Comparison of ENCODE assay signal across 20 mouse cellular contexts in the genomic region with DNA sequence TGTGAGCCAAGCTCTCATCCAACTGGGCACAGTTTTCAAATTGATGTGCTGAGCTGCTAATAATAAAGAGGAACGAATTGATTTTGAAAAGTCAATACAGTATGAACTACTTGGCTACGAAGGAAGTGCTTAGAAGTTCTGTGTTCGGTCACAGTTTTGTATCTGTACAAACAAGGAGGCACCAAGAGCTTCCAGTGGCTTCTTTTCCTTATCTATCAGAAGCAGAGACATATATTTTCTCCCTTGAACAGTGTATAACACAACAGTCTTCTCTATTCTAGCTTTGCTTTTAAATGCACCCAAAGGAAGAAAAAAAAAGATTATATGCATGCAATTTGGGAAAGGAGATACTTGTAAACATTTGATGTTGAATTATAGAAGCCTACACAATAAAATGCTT. TPM values are rescaled to one million over a fixed set of nuclear protein-coding genes. Genes with fewer than 3 reads are reported as not detected.
A peak's percentile ranks its signal among the peaks of the same experiment; 100 is the strongest.
DNase-seq lines count a peak whose midpoint lies in the region; ATAC-seq and TF ChIP-seq lines count a peak whose summit lies in the region.
"Had no signal": no experiment of that assay in that cellular context is flagged by ENCODE, and none has a peak within 500 bp of the region (broad histone marks: within the 10 kb centered on the region; RNA-seq: fewer than 3 reads in every experiment).

No protein-coding gene starts in this region.

- H3K4me2 ChIP-seq in liver, embryonic 13.5 days = no peak overlapping the region
- H3K4me2 ChIP-seq in liver, postnatal 0 days (ENCODE audit: low read depth, low read length) = no peak overlapping the region
- H3K4me2 ChIP-seq in forebrain, embryonic 16.5 days (ENCODE audit: low read length) = no peak overlapping the region
- H3K4me2 ChIP-seq: heart, embryonic 11.5 days; hindbrain, embryonic 12.5 days; hindbrain, embryonic 15.5 days had no signal

- no peak for TF ChIP-seq POLR2A in MEL (IDR thresholded peaks at IDR 0.05; ENCODE audit: control insufficient read depth in 1 of 2, insufficient read depth in 1 of 2, low read depth in 1 of 2, low read length in 2 of 2, poor library complexity in 1 of 2)

- H3K79me2 ChIP-seq in MEL (ENCODE audit: control insufficient read depth, insufficient read depth, low read length, poor library complexity) = no peaks in the 10 kb centered on the region

- H3K4me3 ChIP-seq in MEL (ENCODE audit: control insufficient read depth in 1 of 2, insufficient read depth in 1 of 2, low read depth in 2 of 2, low read length in 2 of 2) = no peak overlapping the region
- H3K4me3 ChIP-seq in liver, embryonic 13.5 days (replicated peaks) = no peak overlapping the region
- no peak overlapping the region for H3K4me3 ChIP-seq in liver, postnatal 0 days (ENCODE audit: low read depth, low read length)
- H3K4me3 ChIP-seq in forebrain, embryonic 16.5 days (replicated peaks; ENCODE audit: low read length) = no peak overlapping the region
- H3K4me3 ChIP-seq: forebrain, embryonic 10.5 days; heart, adult 2 months; hindbrain, embryonic 12.5 days; hindbrain, embryonic 15.5 days had no signal

- no peak for TF ChIP-seq CTCF in MEL (IDR thresholded peaks at IDR 0.05 in 2 of 3, conservative IDR thresholded peaks at IDR 0.05 in 1 of 3; ENCODE audit: control insufficient read depth in 1 of 3, insufficient read depth in 1 of 3, low read depth in 2 of 3, low read length in 3 of 3, poor library complexity in 1 of 3, severe bottlenecking in 1 of 3)
- TF ChIP-seq CTCF in liver, postnatal 0 days (IDR thresholded peaks at IDR 0.05; ENCODE audit: low read depth) = no peak

- H3K36me3 ChIP-seq in MEL (ENCODE audit: control insufficient read depth in 1 of 2, insufficient read depth in 2 of 2, low read length in 2 of 2) = no peaks in the 10 kb centered on the region
- no peaks in the 10 kb centered on the region for H3K36me3 ChIP-seq in liver, embryonic 13.5 days
- no peaks in the 10 kb centered on the region for H3K36me3 ChIP-seq in liver, postnatal 0 days (replicated peaks; ENCODE audit: insufficient read depth, low read length)
- H3K36me3 ChIP-seq in forebrain, embryonic 16.5 days (ENCODE audit: control insufficient read depth, insufficient read depth) = no peaks in the 10 kb centered on the region
- H3K36me3 ChIP-seq: forebrain, embryonic 10.5 days; hindbrain, embryonic 12.5 days; hindbrain, embryonic 15.5 days had no signal

- no peaks in the 10 kb centered on the region for H3K9me3 ChIP-seq in MEL (replicated peaks; ENCODE audit: insufficient read depth, low read length)
- H3K9me3 ChIP-seq in liver, embryonic 13.5 days (replicated peaks) = no peaks in the 10 kb centered on the region
- no peaks in the 10 kb centered on the region for H3K9me3 ChIP-seq in liver, postnatal 0 days (ENCODE audit: low read length)
- H3K9me3 ChIP-seq in forebrain, embryonic 16.5 days (ENCODE audit: control insufficient read depth, low read length) = no peaks in the 10 kb centered on the region
- H3K9me3 ChIP-seq: forebrain, embryonic 10.5 days; hindbrain, embryonic 12.5 days; hindbrain, embryonic 15.5 days had no signal

- H3K4me1 ChIP-seq in MEL (ENCODE audit: control insufficient read depth in 1 of 2, insufficient read depth in 2 of 2, low read length in 2 of 2) = no peaks in the 10 kb centered on the region
- peaks cover under 1% of the 10 kb centered on the region; the same call in 1 of the 2 replicates for H3K4me1 ChIP-seq in liver, embryonic 13.5 days (replicated peaks)
- H3K4me1 ChIP-seq in liver, postnatal 0 days (ENCODE audit: insufficient read depth) = peaks cover under 1% of the 10 kb centered on the region; the same call in 1 of the 2 replicates
- H3K4me1 ChIP-seq in forebrain, embryonic 16.5 days (replicated peaks; ENCODE audit: control insufficient read depth, insufficient read depth, low read length) = no peaks in the 10 kb centered on the region
- H3K4me1 ChIP-seq: forebrain, embryonic 10.5 days; hindbrain, embryonic 12.5 days; hindbrain, embryonic 15.5 days had no signal

- TF ChIP-seq RAD21 in MEL (IDR thresholded peaks at IDR 0.05; ENCODE audit: low read depth, low read length) = no peak

- peak; percentile 84 for ATAC-seq in liver, embryonic 13.5 days (ENCODE audit: low read depth)
- no peak for ATAC-seq in liver, postnatal 0 days
- no peak for ATAC-seq in forebrain, embryonic 16.5 days
- ATAC-seq: forebrain, embryonic 14.5 days; Patski had no signal

- H3K27ac ChIP-seq in MEL (ENCODE audit: control insufficient read depth, low read depth, low read length) = no peak overlapping the region
- H3K27ac ChIP-seq in liver, embryonic 13.5 days = no peak overlapping the region
- H3K27ac ChIP-seq in liver, postnatal 0 days (ENCODE audit: low read depth) = no peak overlapping the region
- H3K27ac ChIP-seq in forebrain, embryonic 16.5 days (ENCODE audit: low read length) = no peak overlapping the region
- H3K27ac ChIP-seq: forebrain, embryonic 10.5 days; heart, adult 2 months; hindbrain, embryonic 12.5 days; hindbrain, embryonic 15.5 days had no signal

- 30% methylated on average over 3 of the region's 3 CpGs for WGBS in liver, embryonic 13.5 days (ENCODE audit: insufficient replicate concordance)
- WGBS in liver, postnatal 0 days (ENCODE audit: insufficient replicate concordance) = 58% methylated on average over 3 of the region's 3 CpGs
- 85% methylated on average over 3 of the region's 3 CpGs for WGBS in forebrain, embryonic 16.5 days

- H3K9ac ChIP-seq in MEL (ENCODE audit: control insufficient read depth, low read depth, low read length, poor library complexity, severe bottlenecking) = no peak overlapping the region
- no peak overlapping the region for H3K9ac ChIP-seq in liver, embryonic 13.5 days
- H3K9ac ChIP-seq in liver, postnatal 0 days (replicated peaks) = no peak overlapping the region
- H3K9ac ChIP-seq in forebrain, embryonic 16.5 days (replicated peaks; ENCODE audit: low read depth, low read length) = no peak overlapping the region
- H3K9ac ChIP-seq: hindbrain, embryonic 12.5 days; hindbrain, embryonic 15.5 days had no signal

- DNase-seq in MEL (ENCODE audit: low read depth, low spot score) = no peak
- peak; percentile 16 for DNase-seq in c-Kit-positive CD71-positive TER-119-negative erythroid progenitor cells, embryonic 14.5 days (ENCODE audit: low read depth)
- DNase-seq in liver, embryonic 13.5 days = no peak
- no peak for DNase-seq in liver, postnatal 0 days
- DNase-seq in lung, postnatal 14 days = no peak
- DNase-seq in kidney, postnatal 36 days = no peak
- DNase-seq: adrenal gland, postnatal 10 days; adrenal gland, postnatal 36 days; cerebellum, adult 11-12 months; cerebellum, adult 8-10 months; cerebellum, postnatal 14 days; gastrocnemius, postnatal 25 days; heart, adult 2 months had no signal

- no peaks in the 10 kb centered on the region for H3K27me3 ChIP-seq in MEL (ENCODE audit: control insufficient read depth in 1 of 2, insufficient read depth in 2 of 2, low read length in 2 of 2)
- no peaks in the 10 kb centered on the region for H3K27me3 ChIP-seq in liver, embryonic 13.5 days
- H3K27me3 ChIP-seq in liver, postnatal 0 days (ENCODE audit: insufficient read depth, low read length) = no peaks in the 10 kb centered on the region
- no peaks in the 10 kb centered on the region for H3K27me3 ChIP-seq in forebrain, embryonic 16.5 days (replicated peaks; ENCODE audit: control insufficient read depth, insufficient read depth, low read length)
- H3K27me3 ChIP-seq: hindbrain, embryonic 12.5 days; hindbrain, embryonic 15.5 days; Patski had no signal

- TF ChIP-seq EP300 in MEL (IDR thresholded peaks at IDR 0.05; ENCODE audit: low read depth in 1 of 2, low read length in 2 of 2) = no peak
- TF ChIP-seq EP300 in liver, postnatal 0 days (IDR thresholded peaks at IDR 0.05; ENCODE audit: low read depth) = 0 out of 2 replicates have a peak, but pooled peaks have one; percentile 11

TF ChIP-seq in MEL, 35 proteins besides CTCF, POLR2A, EP300 and RAD21:
- TF ChIP-seq E2F4 (IDR thresholded peaks at IDR 0.05; ENCODE audit: borderline replicate concordance, low read depth, low read length) = no peak
- 0 out of 2 replicates have a peak, but pooled peaks have one; percentile 18 for TF ChIP-seq ZNF384 (IDR thresholded peaks at IDR 0.05; ENCODE audit: low read depth, low read length)
- no peak for TF ChIP-seq POLR2AphosphoS5 (IDR thresholded peaks at IDR 0.05; ENCODE audit: borderline replicate concordance, low read depth, low read length)
- no peak for TF ChIP-seq KAT2A (conservative IDR thresholded peaks at IDR 0.05; ENCODE audit: low read depth, low read length)
- TF ChIP-seq USF1 (IDR thresholded peaks at IDR 0.05; ENCODE audit: low read depth, low read length) = no peak
- TF ChIP-seq BHLHE40 (IDR thresholded peaks at IDR 0.05; ENCODE audit: borderline replicate concordance, low read depth, low read length) = no peak
- TF ChIP-seq MYB (IDR thresholded peaks at IDR 0.05; ENCODE audit: low read depth, low read length) = no peak
- TF ChIP-seq MEF2A (IDR thresholded peaks at IDR 0.05; ENCODE audit: extremely low read depth, insufficient replicate concordance, low read depth, low read length, poor library complexity, severe bottlenecking) = no peak
- no peak for TF ChIP-seq SMC3 (IDR thresholded peaks at IDR 0.05; ENCODE audit: low read depth, low read length)
- TF ChIP-seq TCF12 (IDR thresholded peaks at IDR 0.05; ENCODE audit: low read depth, low read length) = peak; percentile 41; the same call in 1 of the 2 replicates
- TF ChIP-seq CHD1 (IDR thresholded peaks at IDR 0.05; ENCODE audit: low read depth, low read length) = no peak
- no peak for TF ChIP-seq UBTF (IDR thresholded peaks at IDR 0.05; ENCODE audit: borderline replicate concordance, insufficient read depth, low read depth, low read length)

RNA-seq across cellular contexts. Expression of gene Pam, which starts 30.8 kb away (rescaled TPM):
- total RNA-seq in MEL (2012; rRNA removed) = not detected in 2 replicates
- not detected for polyA plus RNA-seq in MEL (2012; ENCODE audit: insufficient read depth in 1 of 2, insufficient read length in 2 of 2, low read depth in 1 of 2, low replicate concordance in 2 of 2, missing spikeins in 1 of 2)
- 9.8 and 12.0 TPM in 2 replicates for polyA plus RNA-seq in liver, embryonic 13.5 days (2015; fragmentation: Nextera tagmentation; extraction: Ambion mirVana)
- polyA plus RNA-seq in liver, postnatal 0 days (2015; fragmentation: Nextera tagmentation; extraction: Ambion mirVana) = 16.4 and 21.8 TPM in 2 replicates
- 45.1 and 53.9 TPM in 2 replicates for polyA plus RNA-seq in forebrain, embryonic 16.5 days (2015; fragmentation: Nextera tagmentation; extraction: Ambion mirVana)

Comparison
In these comparisons a context has a peak if more than half of its experiments do, and no peak if none do; other contexts are left out.
1. RNA of gene Pam, which starts 30.8 kb away (polyA plus RNA-seq): 45.1 to 53.9 TPM in forebrain, embryonic 16.5 days, 16.4 to 21.8 TPM in liver, postnatal 0 days and 9.8 to 12.0 TPM in liver, embryonic 13.5 days; not detected in MEL; every median in the first group is over 10 times any median in the second.